Mouse (Mus musculus) lung, postnatal 10 days (tissue): ENCODE measurements around the gene Krt10.

ENCODE experiments used
- DNase-seq: peaks from one replicate; pipeline ENCODE4 v3.0.0; 2021

Krt10 gene

DNA sequence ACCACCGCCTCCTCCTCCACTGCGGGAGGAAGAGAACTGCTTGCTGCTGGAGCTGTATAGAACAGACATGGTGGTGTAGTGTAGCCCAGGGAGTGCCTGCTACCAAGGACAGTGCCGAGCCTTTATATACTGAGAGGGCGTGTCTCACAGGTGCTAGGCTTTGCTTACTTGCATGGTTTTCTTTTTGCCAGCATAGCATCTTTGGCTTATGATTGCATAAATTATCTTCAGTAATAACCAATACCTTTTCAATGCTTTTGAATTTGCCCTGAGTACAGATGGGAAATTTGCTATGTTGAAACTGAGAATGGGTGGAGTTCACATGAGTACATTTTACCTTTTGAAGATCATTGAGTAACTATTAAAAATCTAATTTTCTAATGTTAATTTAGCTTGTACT lies at the start of gene Krt10:
Krt10 (minus strand) TSS at position 101 of the 400 bp plus-strand sequence.
- DNase-seq = no peak

DNA sequence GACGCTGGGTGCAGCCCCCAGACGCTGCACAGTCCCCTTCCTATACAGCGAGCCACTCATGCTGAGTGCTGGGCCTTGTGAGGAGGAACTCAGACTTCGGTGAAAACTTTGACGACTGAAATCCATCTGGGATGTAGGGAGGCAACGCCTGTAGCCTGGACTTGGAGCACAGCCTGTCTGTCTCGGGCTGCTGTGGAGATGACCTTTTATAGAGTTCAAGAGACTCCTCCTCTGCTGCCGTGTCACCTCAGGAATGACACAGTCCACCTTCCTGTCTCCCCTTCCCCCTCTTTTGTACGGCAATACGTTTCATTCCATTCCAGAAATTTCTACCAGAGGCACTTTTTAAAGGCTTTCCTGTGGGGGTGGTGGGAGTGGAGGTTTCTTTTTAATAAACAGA lies 48.8 kb upstream of the Krt10 start, which contains the start of gene Krt20:
Krt20 (minus strand) TSS at position 179 of the 400 bp plus-strand sequence.
- no peak for DNase-seq

DNA sequence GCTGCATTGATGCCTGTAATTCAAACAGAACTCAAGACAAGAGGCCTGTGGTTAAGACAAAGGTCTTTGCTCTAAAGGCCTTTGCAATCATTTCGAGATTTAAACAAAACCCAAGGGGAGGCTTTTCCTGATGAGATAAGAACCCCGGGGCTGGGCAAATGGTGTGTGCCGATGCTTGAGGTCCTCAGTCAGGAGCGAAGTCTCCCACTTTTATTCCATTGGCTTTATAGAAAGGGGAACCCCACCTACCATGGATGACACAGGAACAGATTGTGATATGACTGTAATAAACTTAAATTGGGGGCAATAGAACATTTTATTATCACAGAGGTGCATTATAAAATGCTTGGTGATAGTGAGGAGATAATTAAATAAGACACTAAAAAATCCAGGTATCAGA lies 47.5 kb upstream of the Krt10 start:
- no peak for DNase-seq

DNA sequence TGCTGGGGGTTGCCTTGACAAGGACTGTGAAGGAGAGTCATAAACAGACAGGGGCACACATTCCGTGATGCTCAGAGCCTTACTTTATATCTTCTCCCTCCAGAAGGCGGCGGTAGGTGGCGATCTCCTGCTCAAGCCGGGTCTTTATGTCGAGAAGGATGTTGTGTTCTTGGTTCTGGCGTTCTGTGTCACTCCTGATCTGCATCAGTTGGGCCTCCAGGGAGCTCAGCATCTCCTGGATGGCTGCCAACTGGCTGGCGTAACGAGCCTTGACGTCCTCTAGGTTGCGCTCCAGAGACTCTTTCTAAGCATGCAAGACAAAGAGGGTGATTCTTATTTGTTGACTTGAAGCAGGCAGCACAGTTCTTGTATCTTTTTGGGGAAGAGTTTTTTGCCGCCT lies 41.5 kb upstream of the Krt10 start:
- DNase-seq = peak; percentile 30

DNA sequence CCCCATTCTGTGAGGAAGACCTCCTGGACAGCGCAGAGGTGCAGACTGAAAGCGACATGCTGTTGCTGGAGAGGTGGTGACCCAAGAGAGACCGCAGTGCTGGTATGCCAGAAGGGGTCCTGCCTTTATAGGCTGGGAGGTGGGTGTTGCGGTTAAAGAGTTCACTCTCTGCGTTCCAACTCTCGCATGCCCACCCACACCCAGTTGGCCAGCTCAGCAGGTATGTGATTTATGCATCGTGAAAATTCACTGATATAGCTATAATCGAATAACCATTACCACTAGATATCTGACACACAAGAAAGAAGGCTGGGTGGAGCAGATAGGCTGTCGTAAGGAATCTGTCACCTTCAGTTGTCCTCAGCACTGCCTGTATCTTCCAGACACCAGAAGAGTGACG lies 33.0 kb upstream of the Krt10 start, which contains the start of gene Krt12:
Krt12 (minus strand) TSS at position 101 of the 400 bp plus-strand sequence.
- DNase-seq = no peak

DNA sequence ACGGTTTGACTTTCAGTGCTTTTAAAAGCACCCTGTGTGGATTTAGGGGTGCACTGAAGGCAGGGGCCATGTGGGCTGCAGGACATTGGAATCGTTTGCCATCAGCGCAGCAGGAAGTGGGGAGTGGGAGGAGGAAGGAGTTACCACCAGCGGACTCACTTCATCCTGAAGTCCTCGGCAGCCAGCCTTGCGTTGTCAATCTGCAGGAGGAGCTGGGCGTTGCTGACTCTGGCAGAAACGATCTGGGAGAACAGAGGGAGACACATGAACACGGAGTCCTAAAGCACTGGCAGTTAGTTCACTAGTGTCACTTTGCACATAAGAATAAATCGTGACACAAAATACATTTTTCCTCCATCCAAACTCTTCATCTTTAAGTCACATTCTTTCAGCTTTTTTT lies 31.4 kb upstream of the Krt10 start:
- DNase-seq = no peak

DNA sequence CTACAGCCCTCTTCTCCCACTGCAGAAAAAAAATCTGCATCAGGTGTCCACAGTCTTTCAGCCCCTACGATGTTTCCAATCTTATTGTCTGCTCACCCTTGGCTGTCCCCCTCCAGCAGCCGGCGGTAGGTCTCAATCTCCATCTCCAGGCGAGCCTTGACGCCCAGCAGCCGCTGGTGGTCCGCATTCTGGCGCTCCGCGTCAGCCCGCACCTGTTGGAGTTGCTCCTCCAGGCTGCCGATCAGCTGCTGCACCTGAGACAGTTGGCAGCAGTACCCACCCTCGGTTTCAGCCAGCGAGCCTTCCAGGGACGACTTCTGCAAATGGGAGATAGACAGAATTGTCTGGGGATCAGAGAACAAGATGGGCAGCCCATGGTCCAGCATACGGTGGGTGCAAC lies 28.7 kb upstream of the Krt10 start:
- no peak for DNase-seq

DNA sequence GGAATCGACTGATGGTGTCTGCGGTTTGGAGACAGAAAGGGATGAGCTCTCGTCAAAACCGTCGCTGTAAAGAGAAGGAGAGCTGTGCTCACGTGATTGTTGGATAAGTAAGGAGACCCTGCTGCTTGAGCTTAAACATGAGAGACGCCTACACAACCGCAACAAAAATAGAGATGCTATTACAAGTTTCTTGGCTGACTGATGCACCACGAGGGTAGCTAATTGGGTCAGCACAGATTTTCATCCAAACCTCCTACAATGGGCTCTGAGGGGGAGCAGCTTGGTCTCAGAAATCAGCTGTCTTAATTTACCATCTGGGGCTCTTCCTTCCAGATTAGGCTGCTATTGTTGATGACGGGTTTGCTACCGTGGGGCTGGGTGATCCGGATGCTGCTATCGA lies 27.7 kb upstream of the Krt10 start:
- DNase-seq = no peak

DNA sequence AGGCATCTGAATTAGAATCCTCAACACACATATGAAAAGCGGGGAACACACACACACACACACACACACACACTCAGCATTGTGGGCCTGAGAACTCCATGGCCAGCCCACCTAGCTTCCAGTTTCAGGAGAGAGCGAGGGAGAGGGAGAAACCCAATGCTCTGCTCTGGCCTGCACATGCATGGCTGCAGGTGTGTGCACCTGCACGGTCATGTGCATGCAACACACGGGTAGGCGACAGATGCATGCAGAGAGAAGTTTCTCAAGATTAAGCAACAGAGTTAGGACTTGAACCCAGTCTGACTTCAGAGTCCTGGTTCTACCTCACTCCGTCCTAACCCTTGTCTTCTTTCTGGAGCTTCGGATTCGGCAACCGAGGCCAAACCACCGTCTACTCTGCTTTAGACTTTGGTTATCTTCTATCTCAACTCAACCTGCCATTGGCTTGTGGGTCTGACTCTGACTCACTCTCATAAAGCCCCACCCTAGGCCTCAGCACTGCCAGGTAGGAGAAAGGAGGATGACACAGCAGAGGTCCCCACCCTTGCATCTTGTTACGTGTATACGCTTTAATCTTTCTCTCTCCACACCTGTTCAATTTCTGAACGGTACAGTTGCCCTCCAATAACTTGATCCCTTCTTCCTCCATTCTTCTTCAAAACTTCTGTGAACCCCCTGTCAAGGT lies 25.4 kb upstream of the Krt10 start:
- no peak for DNase-seq

DNA sequence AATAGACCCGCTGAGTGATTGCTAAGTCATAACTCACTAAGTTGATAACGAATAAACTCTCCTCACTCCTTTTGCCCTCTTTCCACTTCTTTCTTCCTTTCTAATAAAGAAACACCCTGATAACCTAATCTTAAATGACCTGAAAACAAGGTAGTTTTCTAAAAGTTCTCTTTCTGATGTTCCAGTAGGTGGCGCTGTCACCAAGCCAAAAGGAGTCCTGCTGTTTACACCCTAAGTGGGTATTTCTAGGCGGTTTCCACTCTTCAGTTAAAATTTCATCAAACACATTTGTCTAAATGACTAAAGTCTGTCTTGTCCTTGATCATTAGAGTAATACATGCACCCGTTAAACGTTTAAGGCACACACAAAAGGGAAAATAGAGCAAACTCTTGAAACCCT lies 24.1 kb upstream of the Krt10 start:
- peak; percentile 38 for DNase-seq

DNA sequence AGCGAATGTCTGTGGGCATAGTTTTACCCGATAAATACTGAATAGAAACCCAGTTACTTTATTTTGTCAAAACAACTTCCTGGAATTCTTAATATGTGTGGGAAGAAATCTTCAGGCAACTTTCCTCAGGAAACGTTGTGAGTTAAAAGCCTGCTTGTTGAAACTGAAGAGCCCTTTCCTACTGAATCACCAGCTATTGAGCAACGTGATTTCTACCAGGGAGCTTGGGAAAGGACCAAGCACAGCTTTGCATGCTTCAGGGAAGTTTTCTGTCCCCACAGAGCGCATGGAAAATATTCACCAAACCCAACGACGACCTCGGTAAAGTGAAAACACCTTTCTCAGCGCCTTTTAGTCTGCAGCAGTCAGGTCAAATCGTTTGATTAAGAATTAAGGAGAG lies 17.0 kb upstream of the Krt10 start:
- peak; percentile 4 for DNase-seq

DNA sequence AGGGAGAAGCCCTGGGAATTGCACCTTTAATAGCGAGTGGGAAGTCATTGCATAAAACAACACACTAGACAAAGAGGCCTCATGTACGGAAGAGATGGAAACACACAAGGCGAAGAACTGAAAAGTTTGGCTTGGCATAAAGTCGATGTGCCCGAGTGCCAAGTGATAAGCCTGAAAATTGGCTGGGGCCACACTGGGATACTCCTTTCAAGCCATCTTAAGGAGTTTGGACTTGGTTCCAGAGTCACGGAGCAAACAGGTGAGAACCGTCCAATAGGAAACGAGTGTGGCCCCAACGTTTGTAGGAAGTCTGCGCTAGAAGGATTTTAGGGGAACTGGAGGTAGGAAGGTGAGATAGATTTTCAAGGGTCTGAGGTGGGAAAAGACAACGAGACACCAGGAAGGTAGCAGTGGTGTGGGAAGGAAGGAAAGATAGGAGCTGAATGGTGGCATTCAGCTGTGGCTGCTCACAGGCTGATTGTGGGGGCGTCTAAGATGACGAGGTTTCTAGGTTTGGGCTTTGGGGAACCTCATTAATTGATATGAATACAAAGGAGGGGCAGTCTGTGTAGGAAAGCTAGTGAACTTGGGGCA lies 10.9 kb upstream of the Krt10 start:
- no peak for DNase-seq

DNA sequence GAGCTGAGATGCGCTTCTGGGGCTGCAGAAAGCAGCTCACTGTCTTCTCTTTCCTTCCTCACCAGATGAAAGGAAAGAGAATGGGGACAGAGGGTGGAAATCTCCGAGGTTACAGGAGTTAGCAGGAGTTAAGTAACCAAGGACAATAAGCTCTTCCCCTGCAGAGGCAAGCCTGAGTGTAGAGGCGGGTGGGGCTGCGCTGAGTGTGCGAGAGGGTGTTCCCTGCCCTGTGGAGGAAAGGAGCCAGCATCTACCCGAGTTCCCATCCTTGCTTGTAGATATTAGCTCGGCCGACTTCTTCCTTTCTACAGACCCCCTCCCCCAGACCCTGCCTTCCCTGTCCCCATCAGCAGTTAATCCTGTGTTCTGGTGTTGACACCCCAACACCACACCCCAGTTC lies 9.7 kb upstream of the Krt10 start:
- no peak for DNase-seq

DNA sequence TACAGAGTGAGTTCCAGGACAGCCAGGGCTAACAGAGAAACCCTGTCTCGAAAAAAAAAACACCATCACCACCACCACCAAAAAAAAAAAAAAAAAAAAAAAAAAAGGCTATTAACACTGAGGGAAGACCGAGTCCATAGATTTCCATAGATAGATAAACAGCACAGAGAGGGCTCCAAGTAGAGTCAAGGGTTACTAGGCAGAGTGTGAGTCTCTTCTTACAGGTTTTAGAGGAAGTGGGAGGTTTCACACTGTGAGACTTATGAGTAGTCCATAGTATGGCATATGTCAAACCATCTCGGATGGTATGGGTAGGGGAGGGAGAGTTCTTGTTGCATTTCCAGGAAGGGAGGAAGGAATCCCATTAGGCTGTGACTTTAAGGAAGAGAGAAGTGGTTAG lies 8.9 kb upstream of the Krt10 start:
- no peak for DNase-seq

DNA sequence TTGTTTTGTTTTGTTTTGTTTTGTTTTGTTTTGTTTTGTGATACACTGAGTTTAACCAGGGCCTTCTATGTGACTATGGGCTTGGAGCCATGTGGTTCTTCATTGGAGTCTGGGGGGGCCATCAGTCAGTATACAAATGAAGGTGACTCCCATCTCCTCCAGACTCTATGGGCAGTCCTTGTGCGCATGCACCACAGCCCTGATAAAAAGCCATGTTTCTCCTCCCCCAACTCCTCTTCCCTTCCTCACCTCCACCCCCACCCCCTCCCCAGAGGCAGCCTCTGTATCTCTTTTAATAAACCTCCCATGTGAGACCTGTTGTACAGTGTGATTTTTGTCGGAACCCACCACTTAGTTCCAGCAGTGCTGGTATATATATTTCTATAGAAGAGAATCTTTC lies 7.5 kb upstream of the Krt10 start:
- no peak for DNase-seq

DNA sequence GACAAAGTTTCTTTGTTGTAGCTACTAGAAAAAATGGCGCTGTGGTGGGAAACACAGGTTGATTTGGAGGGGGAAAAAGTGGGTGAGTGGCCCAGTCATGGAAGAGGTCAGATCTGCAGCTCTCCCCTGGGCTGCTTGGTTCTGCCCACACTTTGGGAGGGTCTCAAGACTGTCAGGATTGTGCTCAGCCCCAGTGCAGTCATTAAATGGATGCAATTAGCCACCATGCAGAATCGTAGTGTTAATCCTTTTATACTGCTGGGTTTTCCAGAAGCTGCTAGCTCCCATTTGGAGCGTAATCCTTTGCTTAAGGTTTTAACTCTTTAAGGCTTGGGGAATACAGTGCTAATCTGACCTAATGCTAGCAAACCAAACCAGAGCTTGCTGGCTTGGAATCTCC lies 6.9 kb upstream of the Krt10 start:
- DNase-seq = no peak

DNA sequence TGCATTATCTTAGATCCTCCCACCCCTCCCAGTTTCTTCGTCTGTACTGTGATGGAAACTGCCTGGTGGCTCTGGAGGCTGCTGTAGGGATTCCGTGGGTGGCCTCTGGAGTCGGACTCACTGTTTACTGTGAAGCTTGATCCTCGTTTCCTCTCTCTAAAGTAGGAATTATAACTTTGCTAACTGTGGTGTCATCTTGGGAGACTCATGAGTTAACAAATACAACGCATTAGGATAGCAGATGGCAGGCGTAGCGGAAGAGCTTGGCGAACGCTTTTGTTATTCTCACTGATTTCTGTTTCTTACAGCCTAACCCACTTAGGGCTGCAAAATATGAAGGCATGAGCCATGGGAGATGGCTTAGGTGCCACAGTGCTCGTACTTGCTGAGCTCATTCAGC lies 3.3 kb upstream of the Krt10 start:
- DNase-seq = no peak

DNA sequence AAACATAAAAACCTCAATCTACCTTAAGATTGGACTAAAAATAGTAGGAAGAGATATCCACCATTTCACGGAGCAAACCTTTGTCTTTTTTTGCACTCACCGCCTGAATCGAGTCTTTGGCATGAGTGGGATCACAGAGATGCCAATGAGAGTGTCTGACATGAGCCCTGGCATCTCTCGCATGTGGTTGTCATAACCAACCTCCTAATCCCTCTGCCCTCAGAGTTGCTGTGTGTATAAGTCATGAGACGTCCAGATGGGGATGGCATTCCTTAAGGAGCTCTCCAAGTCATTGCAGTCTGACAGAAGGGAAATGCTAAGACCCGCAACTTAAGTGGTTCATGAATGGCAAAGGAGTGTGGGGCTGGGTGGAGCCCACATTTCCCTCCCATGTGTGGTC lies 2.2 kb upstream of the Krt10 start:
- DNase-seq = no peak

DNA sequence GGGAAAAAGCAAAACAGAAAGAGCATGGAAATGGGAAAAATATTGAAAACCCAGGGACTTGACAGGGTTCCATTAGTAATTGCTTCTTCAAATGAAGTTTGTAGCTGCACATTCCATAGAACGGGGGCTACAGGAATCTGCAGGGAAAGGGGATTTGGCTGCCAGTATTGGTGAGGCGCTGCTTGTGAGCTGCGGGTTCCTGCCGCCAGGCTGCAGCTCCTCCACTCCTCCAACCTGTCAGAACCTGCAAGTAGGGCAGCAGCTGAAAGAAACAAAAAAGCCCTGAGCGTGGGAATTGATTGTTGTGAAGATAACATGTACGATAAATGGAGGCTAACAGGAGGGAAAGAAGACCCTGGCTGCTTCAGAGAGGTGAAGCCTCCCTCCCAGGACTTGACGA lies 1.7 kb upstream of the Krt10 start:
- no peak for DNase-seq

DNA sequence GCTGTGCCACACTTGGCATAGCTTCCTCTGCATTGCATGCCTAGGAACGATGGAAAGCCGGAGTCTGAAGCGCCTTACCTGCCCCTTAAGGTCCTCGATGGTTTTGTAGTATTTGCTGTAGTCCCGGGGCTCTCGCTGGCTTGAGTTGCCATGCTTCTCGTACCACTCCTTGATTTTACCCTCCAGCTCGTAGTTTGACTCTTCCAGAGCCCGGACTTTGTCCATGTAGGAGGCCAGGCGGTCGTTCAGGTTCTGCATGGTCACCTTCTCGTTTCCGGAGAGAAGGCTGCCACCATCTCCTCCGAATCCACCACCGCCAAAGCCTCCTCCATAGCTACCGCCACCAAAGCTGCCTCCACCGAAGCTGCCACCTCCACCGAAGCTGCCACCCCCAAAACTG lies 503 bp downstream of the Krt10 start:
- no peak for DNase-seq

DNA sequence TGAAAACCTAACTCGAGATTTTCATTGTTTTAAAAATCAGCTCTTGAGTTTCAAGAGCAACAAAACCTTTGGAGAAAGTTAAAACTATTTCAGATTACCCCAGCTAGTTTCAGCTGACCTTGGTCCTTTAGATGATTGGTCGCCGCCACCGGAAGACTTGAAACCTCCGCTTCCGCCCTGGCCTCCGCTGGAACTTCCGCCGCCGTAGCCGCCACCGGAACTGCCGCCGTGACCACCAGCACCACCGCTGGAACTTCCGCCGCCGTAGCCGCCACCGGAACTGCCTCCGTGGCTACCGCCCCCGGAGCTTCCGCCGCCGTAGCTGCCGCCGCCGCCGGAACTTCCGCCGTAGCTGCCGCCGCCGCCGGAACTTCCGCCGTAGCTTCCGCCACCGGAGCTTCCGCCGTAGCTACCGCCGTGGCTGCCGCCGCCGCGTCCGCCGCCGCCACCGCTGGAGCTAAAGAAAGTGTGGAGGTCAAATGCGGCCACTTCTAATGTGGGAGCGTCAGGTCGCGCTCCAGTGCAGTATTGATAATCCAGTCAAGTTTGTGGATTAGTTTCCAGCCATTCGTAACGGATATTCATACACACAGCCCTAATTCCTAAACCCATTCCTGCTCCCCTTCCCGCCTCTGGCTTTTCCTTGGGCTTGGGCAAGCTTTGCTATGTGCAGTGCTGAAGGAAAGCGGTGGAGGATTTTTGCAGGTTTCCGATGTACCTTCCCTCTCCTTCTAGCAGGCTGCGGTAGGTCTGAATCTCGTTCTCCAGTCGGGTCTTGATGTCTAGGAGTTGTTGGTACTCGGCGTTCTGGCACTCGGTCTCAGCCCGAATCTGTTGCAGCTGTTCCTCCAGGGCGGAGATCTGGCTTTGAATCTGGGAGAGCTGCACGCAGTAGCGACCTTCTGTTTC lies 3.1 kb downstream of the Krt10 start:
- peak; percentile 93 for DNase-seq

DNA sequence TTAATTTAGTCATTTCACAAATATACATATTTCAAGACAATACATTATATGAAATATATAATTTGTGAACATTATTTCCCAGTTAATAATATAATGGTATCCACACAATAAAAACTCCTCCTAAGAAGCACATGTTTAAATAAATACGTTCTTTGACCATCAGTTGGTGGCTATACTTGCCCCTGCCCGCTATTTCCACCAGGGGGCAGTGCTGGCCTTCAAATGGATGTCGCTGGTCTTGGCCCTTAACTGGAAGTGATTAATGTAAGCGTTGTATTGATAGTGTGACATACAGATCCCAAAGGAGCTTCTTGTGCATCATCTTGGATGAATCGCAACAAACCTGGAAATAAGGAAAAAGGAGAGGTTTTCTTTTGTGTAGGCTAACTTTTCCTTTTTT lies 9.6 kb downstream of the Krt10 start:
- peak; percentile 80 for DNase-seq

DNA sequence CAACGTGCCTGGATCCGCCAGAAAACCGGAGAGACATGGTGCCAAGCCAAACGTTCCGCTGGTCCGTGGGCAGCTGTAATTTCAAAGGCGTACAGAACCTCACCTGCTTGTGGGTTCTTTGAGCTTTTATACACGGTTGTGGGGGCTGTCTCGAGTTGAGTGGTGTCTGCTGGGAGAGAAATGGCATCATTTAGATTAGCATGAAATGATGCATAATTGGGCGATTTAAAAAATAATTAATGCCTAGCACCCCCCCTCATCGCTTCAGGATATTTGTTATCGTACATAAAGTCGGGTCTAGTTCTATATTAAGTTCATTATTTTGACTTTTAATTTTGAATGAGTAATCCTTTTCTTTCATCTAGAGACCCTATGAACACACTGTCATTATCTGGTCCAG lies 14.4 kb downstream of the Krt10 start, which contains the start of gene Krt28:
Krt28 (minus strand) TSS at position 101 of the 400 bp plus-strand sequence.
- no peak for DNase-seq
